Mouse (Mus musculus): ENCODE measurements around the gene Rasgrf1. TPM values are rescaled to one million over a fixed set of nuclear protein-coding genes. Genes with fewer than 3 reads are reported as not detected.

Rasgrf1 gene
- total and polyA plus RNA-seq, 3 experiments, result 0.05 TPM; not detected in 2

DNA sequence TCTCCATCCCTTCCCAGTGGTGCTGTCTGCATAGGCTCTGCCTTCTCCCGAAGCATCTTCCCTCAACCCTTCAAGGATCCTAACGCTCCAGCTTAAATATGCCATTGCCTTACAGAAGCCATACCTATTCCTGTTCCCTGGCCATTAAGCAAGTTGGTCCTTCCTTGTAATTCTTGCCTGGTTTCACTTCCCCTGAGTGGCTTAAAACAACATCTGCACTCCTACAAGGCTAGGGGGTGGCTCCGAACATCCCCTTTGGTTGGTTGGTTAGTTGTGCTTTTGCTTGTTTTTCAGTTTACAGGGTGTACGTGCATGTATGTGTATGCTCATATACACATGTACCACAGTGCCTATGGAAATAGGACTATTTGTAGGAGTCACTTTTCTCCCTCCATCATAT is 111.7 kb downstream of the Rasgrf1 start:
- no peaks in the 10 kb centered on the region for H3K27me3 ChIP-seq (ENCODE audit: insufficient read depth, low read length)
- H3K4me1 ChIP-seq (ENCODE audit: insufficient read depth, low read depth, low read length), result no peaks in the 10 kb centered on the region
- DNase-seq (ENCODE audit: low spot score) (no peak), ATAC-seq (ENCODE audit: extremely low read depth, insufficient number of reproducible peaks, low FRiP score, poor library complexity, severe bottlenecking) (no peak)
- TF ChIP-seq GATA2 (IDR thresholded peaks at IDR 0.05; ENCODE audit: borderline replicate concordance, low read depth, low read length) (no peak), TAL1 (conservative IDR thresholded peaks at IDR 0.05; ENCODE audit: low read depth, low read length) (no peak), GATA1 (IDR thresholded peaks at IDR 0.05; ENCODE audit: borderline replicate concordance, low read length) (no peak), POLR2AphosphoS5 (IDR thresholded peaks at IDR 0.05; ENCODE audit: insufficient replicate concordance, low read depth, low read length) (no peak), CTCF (IDR thresholded peaks at IDR 0.05; ENCODE audit: low read depth, low read length) (no peak)
- H3K9me3 ChIP-seq (replicated peaks), result peaks cover 44% of the 10 kb centered on the region
- no peaks in the 10 kb centered on the region for H3K36me3 ChIP-seq (replicated peaks)
- H3K4me3 ChIP-seq (ENCODE audit: low read depth, low read length), result no peak overlapping the region

DNA sequence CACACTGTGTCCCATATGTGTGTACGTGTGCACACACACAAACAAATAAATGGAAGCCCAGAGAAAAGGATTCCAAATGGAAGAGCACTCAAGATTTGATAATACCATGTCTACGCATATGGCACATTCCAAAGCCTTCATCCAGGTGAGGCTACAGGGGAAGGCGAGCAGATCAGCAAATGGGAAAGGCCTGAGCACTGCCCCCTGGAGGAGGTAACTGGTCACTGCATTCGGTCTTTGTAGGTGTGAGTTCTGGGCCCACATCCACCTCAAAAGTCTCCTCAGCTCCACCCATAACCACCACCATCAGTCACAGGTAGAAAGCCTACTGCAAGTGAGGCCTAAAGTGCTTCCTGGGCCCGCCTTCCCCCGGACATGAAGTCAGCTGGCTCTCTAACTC is 118.0 kb downstream of the Rasgrf1 start:
- H3K36me3 ChIP-seq (replicated peaks), result no peaks in the 10 kb centered on the region
- DNase-seq (ENCODE audit: low spot score) (no peak), ATAC-seq (ENCODE audit: extremely low read depth, insufficient number of reproducible peaks, low FRiP score, poor library complexity, severe bottlenecking) (no peak)

DNA sequence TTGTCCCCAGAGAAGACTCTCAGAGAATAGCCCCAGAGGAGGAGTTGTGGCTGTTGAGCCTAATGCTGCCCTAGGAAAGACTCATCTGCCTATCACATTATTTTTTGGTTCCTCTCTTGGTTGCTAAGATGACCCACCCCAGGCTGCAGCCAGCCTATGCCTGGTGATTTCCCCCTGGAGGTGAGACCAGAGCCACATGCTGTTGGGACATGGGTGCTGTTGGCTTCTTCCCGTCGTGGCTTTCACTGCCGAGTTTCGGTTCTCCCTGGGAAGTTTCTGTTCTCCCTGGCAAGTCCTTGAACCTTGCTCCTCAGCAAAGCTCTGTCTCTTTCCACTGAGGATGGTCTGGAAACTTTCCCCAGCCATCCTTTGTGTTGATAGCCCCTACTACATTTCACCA is 124.2 kb downstream of the Rasgrf1 start:
- Histone ChIP-seq H3K36me3 (replicated peaks) (no peaks in the 10 kb centered on the region), H3K27me3 (ENCODE audit: insufficient read depth, low read length) (no peaks in the 10 kb centered on the region), H3K4me1 (ENCODE audit: insufficient read depth, low read depth, low read length) (no peaks in the 10 kb centered on the region), H3K4me3 (ENCODE audit: low read depth, low read length) (no peak overlapping the region), H3K9me3 (replicated peaks) (peaks cover 18% of the 10 kb centered on the region)
- TF ChIP-seq POLR2AphosphoS5 (IDR thresholded peaks at IDR 0.05; ENCODE audit: insufficient replicate concordance, low read depth, low read length) (no peak), GATA2 (IDR thresholded peaks at IDR 0.05; ENCODE audit: borderline replicate concordance, low read depth, low read length) (no peak), CTCF (IDR thresholded peaks at IDR 0.05; ENCODE audit: low read depth, low read length) (no peak)
- DNase-seq (ENCODE audit: low spot score), result no peak
- ATAC-seq (ENCODE audit: extremely low read depth, insufficient number of reproducible peaks, low FRiP score, poor library complexity, severe bottlenecking), result no peak

More for the DNA sequence above, 118.0 kb downstream of the Rasgrf1 start:
- Histone ChIP-seq H3K9me3 (replicated peaks) (peaks cover 23% of the 10 kb centered on the region), H3K4me1 (ENCODE audit: insufficient read depth, low read depth, low read length) (no peaks in the 10 kb centered on the region), H3K27me3 (ENCODE audit: insufficient read depth, low read length) (no peaks in the 10 kb centered on the region), H3K4me3 (ENCODE audit: low read depth, low read length) (no peak overlapping the region)
- no peak for TF ChIP-seq POLR2AphosphoS5 (IDR thresholded peaks at IDR 0.05; ENCODE audit: insufficient replicate concordance, low read depth, low read length)

DNA sequence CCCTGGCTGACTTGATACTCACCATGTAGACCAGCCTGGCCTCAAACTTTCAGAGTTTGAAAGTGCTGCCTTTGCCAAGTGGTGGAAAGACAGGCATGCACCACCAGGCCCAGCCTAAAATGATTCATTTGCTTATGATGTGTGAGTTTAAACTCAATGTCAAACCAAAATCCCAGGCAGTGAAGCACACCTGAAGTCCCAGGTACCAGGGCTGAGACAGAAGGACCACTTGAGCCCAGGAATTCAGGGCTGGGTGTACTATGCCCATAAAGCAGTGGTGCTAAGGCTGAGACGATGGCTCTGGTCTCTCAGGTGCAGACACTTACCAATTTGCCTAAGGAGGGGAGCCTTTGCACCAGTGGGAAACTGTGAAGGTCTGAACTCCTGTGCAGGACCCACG is 125.5 kb downstream of the Rasgrf1 start:
- no peak for TF ChIP-seq GATA2 (IDR thresholded peaks at IDR 0.05; ENCODE audit: borderline replicate concordance, low read depth, low read length)
- no peak for TF ChIP-seq GATA1 (IDR thresholded peaks at IDR 0.05; ENCODE audit: borderline replicate concordance, low read length)
- TF ChIP-seq POLR2AphosphoS5 (IDR thresholded peaks at IDR 0.05; ENCODE audit: insufficient replicate concordance, low read depth, low read length), result no peak
- TF ChIP-seq TAL1 (conservative IDR thresholded peaks at IDR 0.05; ENCODE audit: low read depth, low read length), result no peak
- no peak for TF ChIP-seq CTCF (IDR thresholded peaks at IDR 0.05; ENCODE audit: low read depth, low read length)
- no peak for DNase-seq (ENCODE audit: low spot score)
- Histone ChIP-seq H3K4me3 (ENCODE audit: low read depth, low read length) (no peak overlapping the region), H3K9me3 (replicated peaks) (peaks cover 18% of the 10 kb centered on the region), H3K4me1 (ENCODE audit: insufficient read depth, low read depth, low read length) (no peaks in the 10 kb centered on the region), H3K27me3 (ENCODE audit: insufficient read depth, low read length) (no peaks in the 10 kb centered on the region), H3K36me3 (replicated peaks) (no peaks in the 10 kb centered on the region)
- no peak for ATAC-seq (ENCODE audit: extremely low read depth, insufficient number of reproducible peaks, low FRiP score, poor library complexity, severe bottlenecking)

DNA sequence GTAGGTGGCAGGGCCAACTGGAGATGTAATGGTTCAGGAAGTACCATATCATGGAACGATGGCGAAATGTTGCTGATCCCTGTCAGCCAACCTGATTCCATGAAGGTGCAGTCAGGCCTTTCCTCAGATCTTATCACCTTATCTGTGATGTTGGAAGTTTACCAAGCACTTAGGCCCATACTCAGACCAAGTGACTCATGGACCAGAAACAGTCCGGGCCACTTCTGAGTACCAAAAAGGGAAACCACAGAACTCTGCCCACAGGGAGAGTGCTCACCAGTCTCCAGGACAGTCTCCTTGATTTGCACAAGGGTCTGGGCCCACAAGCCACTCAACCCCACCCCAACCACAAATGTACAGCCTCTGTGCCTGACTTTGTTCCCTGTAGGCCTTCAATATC is 126.1 kb downstream of the Rasgrf1 start:
- no peaks in the 10 kb centered on the region for H3K4me1 ChIP-seq (ENCODE audit: insufficient read depth, low read depth, low read length)
- DNase-seq (ENCODE audit: low spot score), result no peak
- no peak for TF ChIP-seq CTCF (IDR thresholded peaks at IDR 0.05; ENCODE audit: low read depth, low read length)
- no peak for TF ChIP-seq GATA1 (IDR thresholded peaks at IDR 0.05; ENCODE audit: borderline replicate concordance, low read length)
- TF ChIP-seq TAL1 (conservative IDR thresholded peaks at IDR 0.05; ENCODE audit: low read depth, low read length), result no peak
- no peak for TF ChIP-seq GATA2 (IDR thresholded peaks at IDR 0.05; ENCODE audit: borderline replicate concordance, low read depth, low read length)
- no peak for TF ChIP-seq POLR2AphosphoS5 (IDR thresholded peaks at IDR 0.05; ENCODE audit: insufficient replicate concordance, low read depth, low read length)
- ATAC-seq (ENCODE audit: extremely low read depth, insufficient number of reproducible peaks, low FRiP score, poor library complexity, severe bottlenecking), result no peak
- H3K4me3 ChIP-seq (ENCODE audit: low read depth, low read length), result no peak overlapping the region
- no peaks in the 10 kb centered on the region for H3K27me3 ChIP-seq (ENCODE audit: insufficient read depth, low read length)
- H3K36me3 ChIP-seq (replicated peaks), result no peaks in the 10 kb centered on the region
- H3K9me3 ChIP-seq (replicated peaks), result peaks cover 18% of the 10 kb centered on the region

DNA sequence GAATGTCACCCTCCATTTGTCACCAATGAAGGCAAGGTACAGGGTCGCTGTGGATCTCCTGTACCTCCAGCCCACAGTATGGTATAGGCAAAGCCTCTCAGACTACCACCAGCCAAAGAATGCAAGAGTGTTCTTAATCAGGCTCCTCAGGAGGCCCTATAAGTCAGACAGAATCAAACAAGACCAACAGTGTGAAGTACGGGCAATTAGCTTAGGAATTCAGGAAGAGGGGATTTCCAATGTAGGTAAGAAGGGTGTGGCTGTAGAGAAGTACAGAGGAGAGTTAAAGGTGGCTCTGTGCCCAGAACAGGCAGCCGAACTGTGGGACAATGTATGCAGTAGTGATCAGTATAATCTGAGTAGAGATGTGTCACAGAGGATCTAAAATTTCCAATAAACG is 126.6 kb downstream of the Rasgrf1 start:
- Histone ChIP-seq H3K9me3 (replicated peaks) (peaks cover 18% of the 10 kb centered on the region), H3K27me3 (ENCODE audit: insufficient read depth, low read length) (no peaks in the 10 kb centered on the region), H3K4me1 (ENCODE audit: insufficient read depth, low read depth, low read length) (no peaks in the 10 kb centered on the region), H3K36me3 (replicated peaks) (no peaks in the 10 kb centered on the region), H3K4me3 (ENCODE audit: low read depth, low read length) (no peak overlapping the region)
- DNase-seq (ENCODE audit: low spot score), result no peak
- no peak for ATAC-seq (ENCODE audit: extremely low read depth, insufficient number of reproducible peaks, low FRiP score, poor library complexity, severe bottlenecking)
- TF ChIP-seq GATA2 (IDR thresholded peaks at IDR 0.05; ENCODE audit: borderline replicate concordance, low read depth, low read length) (no peak), POLR2AphosphoS5 (IDR thresholded peaks at IDR 0.05; ENCODE audit: insufficient replicate concordance, low read depth, low read length) (no peak), CTCF (IDR thresholded peaks at IDR 0.05; ENCODE audit: low read depth, low read length) (no peak), GATA1 (IDR thresholded peaks at IDR 0.05; ENCODE audit: borderline replicate concordance, low read length) (no peak), TAL1 (conservative IDR thresholded peaks at IDR 0.05; ENCODE audit: low read depth, low read length) (no peak)

DNA sequence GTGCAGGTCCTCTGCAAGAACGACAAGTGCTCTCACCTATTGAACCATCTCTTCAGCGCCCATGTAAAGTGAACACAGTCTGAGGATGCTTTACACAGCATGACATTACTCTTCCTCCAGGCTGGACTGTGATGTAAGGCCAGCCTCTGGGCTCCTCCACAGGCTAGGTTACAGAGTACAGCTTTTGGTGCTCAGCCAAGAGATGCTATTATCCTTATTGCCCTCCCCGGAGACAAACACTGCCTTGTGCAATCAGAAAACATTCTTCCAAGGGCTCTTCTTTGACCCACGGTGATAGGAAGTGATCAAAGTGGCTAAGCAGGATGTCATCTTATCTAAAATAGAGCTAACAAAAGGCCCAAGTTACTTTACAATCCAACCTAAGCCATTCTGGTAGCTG is 128.8 kb downstream of the Rasgrf1 start:
- ATAC-seq (ENCODE audit: extremely low read depth, insufficient number of reproducible peaks, low FRiP score, poor library complexity, severe bottlenecking) (no peak), DNase-seq (ENCODE audit: low spot score) (no peak)
- Histone ChIP-seq H3K9me3 (replicated peaks) (peaks cover 16% of the 10 kb centered on the region), H3K4me1 (ENCODE audit: insufficient read depth, low read depth, low read length) (no peaks in the 10 kb centered on the region), H3K36me3 (replicated peaks) (no peaks in the 10 kb centered on the region), H3K27me3 (ENCODE audit: insufficient read depth, low read length) (no peaks in the 10 kb centered on the region), H3K4me3 (ENCODE audit: low read depth, low read length) (no peak overlapping the region)
- TF ChIP-seq GATA2 (IDR thresholded peaks at IDR 0.05; ENCODE audit: borderline replicate concordance, low read depth, low read length) (no peak), POLR2AphosphoS5 (IDR thresholded peaks at IDR 0.05; ENCODE audit: insufficient replicate concordance, low read depth, low read length) (no peak), TAL1 (conservative IDR thresholded peaks at IDR 0.05; ENCODE audit: low read depth, low read length) (no peak), GATA1 (IDR thresholded peaks at IDR 0.05; ENCODE audit: borderline replicate concordance, low read length) (no peak), CTCF (IDR thresholded peaks at IDR 0.05; ENCODE audit: low read depth, low read length) (no peak)

Measured in G1E (cell line).